Mouse (Mus musculus) adrenal gland, postnatal 10 days (tissue): ENCODE results near the gene Elk4. TPM values are rescaled to one million over a fixed set of nuclear protein-coding genes. Genes with fewer than 3 reads are reported as not detected.

ENCODE experiments used
- DNase-seq: peaks from one replicate; pipeline ENCODE4 v3.0.0; 2021; ENCODE audit warnings: mixed read lengths
- total RNA-seq, 2 experiments: library from RNA; stranded (reverse); gene quantifications; 2 replicates each; pipeline ENCODE4 v1.2.3; 2021

Elk4 gene
- total RNA-seq, 2 experiments from 2014 or later, result 115 to 128 TPM

DNA sequence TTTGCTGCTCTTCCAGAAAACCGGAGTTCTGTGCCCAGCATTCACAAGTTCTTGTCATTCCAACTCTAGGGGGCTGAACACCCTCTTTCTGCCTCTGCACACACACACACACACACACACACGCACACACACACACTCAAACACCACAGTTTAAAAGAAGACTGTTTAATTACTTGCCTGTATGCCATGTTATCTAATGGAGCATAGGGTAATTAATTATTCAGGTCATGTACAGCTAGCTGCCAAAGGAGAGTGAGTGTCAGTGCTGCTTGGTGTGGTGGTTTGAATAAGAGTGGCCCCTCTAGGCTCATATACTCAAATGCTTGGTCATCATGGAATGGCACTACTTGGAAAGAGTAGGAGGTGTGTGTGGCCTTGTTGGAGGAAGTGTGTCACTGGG, 23.6 kb upstream of the Elk4 start:
- no peak for DNase-seq

DNA sequence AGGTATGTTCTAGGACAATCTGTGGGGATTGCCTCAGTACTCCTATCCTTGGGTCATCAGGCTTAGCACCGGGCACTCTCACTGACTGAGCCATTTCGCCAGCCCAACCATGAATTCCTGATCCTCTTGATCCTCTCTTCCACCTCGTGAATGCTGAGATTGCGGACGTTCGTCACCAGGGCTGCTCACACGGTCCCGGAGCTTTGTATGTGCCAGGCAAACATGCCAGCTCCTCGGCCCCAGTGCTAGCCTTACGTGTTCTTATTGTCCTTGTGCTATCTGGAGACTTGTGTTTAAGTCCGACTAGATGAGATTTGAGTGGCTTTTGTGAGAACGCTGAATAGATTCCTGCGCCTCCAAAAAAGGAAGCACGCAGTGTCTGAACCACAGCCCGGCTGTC, 20.0 kb upstream of the Elk4 start:
- DNase-seq, result no peak

DNA sequence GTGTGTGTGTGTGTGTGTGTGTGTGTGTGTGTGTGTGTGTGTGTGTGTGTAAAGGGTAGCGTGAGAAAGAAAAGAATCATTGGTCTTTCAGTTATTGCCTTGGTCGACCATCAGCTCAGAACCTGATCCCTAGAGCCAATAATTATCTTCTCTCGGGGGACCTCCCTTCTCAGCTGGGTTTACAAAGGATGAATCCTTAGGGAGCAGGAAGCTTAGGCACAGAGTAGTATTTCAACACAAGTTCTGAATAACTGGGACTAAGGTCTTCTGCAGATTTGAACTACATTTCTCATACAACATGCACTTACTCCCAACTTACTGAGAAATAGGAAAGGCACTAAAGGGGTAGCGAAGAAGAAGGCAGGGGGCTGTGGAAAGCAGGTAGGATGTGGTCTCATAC, 17.9 kb upstream of the Elk4 start:
- no peak for DNase-seq

DNA sequence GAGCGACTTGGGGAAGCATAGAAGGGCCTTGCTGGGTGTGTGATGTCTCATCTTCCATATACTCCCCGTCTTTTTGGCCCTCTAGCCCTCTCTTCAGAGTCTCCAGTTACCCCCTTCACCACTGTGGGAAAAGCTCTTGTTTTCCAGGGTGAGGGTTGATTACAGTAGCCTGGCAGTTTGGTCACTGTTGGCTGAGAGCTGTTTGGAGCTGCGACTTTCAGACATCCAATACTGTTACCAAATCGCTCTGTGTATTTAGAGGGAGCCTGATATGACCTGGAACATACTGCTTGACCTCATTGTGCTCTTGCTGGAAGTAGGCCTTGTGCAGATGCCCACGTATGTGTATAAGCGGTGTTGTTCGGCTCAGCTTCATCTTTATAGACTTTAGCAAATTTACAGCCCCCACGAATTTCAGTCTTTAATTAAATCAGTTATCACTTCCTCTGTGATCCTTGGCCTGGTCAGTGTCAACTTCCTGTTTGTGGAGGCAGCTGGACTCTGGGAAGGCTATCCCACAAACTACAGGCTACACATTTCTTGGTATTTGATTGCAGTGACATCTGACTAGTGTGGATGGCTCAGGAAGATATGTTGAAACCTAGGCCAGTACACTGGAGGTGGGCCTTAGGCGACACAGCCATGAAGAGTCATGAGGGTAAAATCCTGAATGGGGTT, 17.2 kb upstream of the Elk4 start:
- no peak for DNase-seq

DNA sequence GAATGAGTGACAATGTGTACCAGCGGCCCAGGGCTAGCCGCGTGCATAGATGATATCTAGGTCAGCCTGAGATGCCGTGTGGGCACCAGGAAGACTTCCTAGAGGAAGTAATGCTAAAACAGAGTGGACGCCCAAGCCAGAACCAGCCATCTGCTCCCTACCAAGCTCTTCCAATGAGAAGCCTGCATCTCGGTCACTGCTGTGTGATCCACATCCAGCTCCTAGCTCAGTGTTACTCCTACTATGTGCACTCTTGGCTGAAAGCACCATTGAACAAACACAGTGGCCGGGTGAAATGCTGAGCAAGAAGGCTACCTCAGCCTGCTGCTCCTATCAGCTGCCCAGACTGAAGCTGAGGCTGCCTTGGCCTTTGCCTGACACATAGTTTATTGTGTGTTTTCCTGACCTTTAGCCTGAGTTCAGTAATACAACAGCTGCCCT, 14.8 kb upstream of the Elk4 start:
- peak; percentile 57 for DNase-seq

DNA sequence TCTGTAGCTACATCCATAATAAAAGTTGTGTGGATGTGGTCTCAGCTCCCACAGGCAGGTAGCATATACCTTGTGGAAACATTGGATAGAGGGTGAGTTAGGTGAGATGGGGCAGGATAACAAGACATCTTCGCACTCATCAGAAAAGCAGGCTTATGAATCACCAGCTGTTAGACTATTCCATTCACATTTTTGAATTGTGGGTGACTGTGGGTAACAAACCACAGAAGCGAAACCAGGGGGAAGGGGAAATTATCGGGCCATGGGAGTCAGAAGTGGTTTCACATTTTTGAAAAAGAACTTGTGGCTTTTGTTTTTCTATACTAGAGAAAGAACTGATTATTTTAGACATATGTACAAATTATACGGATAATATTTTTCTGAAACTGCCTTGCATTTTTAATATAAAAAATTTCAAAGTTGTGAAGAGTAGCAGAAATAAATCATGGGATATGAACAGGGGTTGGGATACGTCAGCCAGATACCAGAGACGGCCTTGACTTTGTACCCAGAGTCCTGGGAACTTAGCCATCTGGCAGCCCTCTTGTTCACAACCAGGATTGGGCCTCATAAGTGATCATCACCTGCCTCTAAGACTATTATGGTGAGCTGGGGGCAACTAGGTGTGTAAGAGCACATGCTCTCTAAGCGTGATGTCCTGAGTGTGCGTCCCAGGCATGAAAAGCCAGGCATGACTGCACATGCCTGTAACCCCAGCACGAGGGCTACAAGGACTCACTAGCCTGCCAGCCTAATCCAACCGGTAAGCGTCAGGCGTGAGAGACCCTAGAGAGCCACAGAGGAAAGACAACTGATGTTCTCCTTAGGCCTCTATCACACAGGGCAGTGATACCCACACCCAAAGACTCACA, 14.0 kb upstream of the Elk4 start:
- peak; percentile 80 for DNase-seq

DNA sequence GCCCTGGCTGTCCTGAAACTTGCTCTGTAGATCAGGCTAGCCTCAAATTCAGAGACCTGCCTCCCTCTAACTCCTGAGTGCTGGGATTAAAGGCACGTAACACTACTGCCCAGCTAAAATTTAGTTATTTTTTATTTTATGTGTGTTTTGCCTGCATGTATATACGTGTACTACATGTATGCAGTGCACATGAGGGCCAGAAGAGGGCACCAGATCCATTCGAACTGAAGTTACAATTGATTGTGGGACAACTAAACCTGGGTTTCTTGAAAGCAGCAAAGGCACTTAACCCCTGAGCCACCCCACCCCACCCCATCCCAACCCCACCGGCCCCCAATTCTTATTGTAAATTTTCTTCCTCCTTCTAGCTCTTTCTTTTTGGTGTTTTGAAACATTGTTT, 12.3 kb upstream of the Elk4 start:
- DNase-seq, result peak; percentile 76

DNA sequence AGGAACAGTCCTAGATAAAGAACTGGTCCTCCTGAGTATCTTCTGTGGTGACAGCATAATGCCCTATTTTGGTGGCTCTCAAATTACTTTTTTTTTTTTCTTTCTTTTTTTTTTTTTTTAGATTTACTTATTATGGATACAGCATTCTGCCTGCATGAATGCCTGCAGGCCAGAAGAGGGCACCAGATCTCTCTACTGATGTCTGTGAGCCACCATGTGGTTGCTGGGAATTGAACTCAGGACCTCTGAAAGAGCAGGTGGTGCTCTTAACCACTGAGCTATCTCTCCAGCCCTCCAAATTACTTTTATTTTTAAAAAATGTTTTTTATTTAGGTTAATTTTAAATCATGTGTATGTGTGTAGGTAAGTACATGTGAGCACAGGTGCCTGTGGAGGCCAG, 6.9 kb upstream of the Elk4 start:
- DNase-seq, result no peak

DNA sequence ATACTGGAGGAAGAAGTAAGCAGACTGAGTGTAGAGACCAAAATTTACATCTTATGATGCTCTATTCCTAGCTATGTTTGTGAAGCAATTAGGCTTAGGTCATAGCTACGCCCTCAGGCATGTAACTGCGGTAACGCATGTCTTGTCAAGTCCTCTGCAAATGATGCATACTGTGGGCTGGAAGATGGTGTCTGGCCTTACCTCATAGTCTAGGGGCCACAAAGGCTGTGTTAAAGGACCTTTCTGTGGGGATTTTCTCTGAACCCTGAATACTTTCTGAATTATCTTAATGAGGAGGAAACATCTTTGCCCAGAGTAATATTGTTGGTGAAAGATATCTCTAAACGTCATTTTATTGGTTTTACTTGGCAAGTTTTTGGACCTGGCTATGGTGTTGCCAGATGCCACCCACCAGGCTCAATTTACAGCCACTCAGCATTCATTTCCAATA, 5.5 kb upstream of the Elk4 start:
- DNase-seq, result no peak

DNA sequence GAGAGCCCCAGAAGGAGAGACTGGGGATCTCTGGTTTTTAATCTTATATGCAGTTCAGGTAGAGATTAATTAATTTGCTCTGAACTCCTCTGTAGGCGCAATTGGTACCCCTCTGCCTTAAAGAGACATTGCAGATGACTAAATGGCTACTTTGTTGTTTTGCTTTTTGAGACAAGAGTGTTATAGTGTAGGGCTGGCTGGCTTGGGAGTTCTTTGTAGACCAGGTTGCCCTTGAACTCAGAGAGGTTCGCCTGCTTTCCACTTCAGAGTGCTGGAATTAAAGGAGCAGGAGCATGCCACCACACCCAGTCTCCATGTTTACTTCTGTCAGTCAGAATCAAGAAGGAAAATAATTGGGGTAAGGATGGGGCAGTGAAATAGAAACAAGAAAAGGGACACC, 4.3 kb upstream of the Elk4 start:
- DNase-seq, result no peak

DNA sequence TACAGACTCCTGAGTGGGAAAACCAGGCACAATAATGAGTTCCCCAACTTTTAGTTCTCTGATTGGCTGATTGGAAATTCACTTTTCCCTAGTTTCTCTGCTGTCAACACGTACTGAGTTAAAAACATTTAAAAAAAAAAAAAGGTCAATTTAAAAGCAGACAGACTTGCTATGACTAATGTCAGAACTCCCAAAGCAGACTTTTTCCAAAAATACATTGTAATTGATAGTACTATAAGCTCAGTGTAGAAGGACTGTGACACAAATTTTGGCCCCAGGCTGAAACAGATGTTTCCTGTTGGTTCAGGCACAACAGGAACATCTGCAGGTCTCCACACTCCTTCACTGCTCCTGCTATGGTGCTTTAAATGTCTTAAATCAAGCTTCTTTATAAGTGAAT, 3.6 kb upstream of the Elk4 start:
- DNase-seq, result no peak

DNA sequence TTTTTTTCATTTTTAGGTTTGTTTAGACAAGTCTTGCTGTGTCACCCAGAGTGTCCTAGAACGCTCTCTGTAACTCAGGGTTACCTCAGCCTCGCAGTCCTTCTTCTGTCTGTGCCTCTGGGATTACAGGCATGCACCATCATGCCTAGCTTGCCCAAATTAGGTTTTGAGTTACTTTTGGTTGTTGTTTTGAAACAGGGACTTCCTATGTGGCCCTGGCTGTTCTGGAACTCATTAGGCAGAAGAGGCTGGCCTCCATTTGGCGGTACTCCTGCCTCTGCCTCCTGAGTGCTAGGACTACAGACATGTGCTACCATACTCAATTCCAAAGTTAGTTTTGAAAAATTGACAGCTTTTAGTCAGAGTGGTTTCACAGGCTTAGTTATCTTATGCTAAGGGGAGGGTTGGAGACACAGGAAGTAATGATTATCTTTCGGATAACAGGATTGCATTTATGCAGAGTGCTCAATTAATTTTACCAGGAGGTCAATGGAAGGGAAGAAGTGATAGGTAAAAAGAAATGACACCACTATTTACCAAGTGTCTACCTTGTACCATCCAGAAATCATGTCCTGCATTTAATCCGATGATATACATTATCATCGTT, 2.7 kb upstream of the Elk4 start:
- DNase-seq, result no peak

DNA sequence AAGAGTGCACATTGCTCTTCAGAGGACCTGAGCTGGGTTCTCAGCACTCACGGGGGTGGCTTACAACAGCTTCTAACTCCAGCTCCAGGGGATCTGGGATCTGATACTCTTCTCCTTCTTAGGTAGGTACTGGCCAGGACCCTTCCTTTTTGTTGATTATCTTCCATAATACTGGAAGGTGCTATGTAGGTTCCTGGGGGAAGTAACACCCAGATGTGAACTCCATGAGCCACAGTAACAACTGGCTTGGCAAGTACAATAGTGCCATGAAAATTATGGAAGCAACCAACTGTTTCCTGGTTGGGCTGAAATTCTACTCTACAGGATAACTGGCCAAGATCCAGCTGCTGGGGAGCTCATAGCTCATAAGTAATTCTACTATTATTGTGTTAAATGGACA, 1.9 kb upstream of the Elk4 start:
- no peak for DNase-seq

DNA sequence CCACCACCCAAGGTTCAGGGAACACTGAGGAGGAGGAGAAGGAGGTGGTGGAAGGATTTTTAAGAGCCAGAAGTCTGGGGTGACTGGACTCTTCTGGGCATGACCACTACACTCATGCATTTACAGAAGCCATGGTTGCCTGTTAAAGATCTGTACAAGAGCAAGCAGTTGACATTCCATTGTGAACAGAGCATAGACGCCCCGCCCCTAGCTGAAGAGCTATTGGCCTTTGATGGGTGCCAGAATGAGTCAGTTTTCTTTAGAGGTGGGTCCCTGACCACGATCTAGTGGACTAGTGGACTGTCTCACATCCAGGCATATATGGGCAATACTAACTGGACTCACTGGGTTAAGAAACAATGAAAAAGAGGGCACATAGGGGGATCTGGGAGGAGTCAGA, 1.4 kb upstream of the Elk4 start:
- DNase-seq, result no peak

DNA sequence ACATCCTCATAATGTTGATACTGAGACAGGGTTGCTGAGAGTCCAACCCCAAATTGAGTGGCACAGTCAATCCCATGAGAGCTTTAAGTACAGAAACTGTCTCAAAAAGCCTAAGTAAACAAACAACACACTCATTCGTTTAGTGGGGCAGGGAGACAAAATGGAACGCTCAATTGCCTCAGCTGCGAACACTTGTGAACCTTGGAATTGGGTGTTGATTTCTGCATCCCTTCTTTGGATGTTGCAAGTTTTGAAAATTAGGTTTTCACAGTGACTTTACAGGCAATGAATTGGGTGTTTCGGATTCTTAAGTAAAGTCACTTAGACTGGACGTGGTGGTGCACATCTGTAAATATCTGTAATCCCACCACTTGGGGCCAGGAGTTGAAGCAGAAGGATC, 686 bp upstream of the Elk4 start:
- DNase-seq, result no peak

DNA sequence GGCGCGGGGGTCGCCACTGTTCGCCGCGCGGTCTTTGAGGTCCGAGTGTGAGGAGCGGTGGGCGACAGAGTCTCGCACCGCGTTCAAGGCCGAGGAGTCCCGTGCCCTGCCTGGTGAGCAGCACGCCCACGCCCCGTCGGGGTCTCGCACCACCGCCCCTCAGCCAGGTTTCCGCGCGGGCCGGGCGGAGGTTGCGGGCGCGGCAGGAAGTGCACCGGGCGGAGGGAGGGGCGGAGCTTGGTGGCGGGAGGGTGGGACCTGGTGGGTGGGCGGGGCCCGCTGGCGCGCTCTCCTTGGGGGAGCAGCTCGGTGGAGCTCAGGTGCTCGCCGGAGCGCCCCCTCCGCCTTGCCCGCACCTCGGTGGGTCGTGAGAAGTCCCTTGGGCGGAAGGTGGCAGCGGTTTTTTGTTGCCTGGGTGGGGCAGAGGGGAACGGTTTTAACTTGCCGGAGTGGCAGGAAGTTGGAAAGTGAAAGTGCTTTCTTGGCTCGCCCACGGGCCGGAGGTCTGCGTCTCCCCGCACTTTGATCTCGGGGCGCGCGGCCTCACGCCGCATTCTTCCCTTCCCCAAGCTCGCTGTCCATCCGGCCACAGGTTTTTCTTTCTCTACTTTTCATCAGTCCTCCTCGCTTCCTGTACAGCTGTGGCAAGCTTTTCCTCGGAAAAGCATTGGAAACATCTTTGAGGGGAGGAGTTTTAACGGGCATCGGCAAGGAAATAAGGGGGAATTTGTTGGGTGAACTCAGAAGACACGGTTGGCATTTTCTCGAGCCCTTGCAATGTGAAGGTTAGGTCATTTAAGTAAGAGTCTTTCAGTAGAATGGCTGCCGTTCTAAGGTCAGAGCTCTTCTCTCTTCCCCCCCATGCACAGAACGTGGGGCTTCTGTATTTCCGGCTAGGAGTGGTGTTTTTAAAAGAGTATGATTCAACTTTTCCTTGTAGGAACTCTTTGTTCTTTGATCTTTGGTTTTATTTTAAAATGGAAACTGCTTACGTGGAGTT, 721 bp downstream of the Elk4 start:
- DNase-seq, result peak; percentile 93

DNA sequence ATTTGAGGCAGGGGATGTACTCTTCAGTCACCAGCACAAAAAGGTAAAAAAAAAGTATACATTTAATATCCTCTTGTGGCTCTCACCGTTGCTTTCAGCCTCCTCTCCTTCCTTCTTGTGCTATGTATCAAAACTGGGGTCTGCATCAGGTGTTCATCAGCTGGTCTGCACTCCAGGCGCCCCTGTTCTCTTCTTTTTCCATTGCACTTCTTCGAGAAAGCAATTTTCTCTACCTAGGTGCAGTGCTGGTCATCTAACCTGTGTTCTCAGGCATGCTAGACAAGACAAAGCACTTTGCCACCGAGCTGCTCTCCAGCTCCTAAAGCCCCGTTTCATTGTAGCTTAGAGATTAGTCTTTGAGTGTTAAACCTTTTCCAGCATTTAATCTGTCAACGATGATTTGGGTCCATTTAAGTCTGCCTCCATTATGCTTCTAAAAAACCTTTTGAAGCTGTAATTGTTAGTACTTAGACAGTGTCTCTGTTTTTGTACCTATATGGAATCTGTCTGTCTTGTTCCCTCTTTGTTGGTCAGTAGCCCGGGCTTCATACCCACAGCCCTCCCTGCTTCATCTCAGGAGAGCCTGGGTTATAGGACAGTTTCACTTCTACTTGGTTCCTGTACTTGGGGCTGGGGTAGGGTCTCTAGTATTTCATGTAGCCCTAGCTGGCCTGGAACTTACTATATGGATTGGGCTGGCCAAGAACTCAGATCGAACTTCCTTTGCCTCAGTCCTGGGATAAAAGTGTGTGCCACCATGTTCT, 1.7 kb downstream of the Elk4 start:
- DNase-seq, result no peak

DNA sequence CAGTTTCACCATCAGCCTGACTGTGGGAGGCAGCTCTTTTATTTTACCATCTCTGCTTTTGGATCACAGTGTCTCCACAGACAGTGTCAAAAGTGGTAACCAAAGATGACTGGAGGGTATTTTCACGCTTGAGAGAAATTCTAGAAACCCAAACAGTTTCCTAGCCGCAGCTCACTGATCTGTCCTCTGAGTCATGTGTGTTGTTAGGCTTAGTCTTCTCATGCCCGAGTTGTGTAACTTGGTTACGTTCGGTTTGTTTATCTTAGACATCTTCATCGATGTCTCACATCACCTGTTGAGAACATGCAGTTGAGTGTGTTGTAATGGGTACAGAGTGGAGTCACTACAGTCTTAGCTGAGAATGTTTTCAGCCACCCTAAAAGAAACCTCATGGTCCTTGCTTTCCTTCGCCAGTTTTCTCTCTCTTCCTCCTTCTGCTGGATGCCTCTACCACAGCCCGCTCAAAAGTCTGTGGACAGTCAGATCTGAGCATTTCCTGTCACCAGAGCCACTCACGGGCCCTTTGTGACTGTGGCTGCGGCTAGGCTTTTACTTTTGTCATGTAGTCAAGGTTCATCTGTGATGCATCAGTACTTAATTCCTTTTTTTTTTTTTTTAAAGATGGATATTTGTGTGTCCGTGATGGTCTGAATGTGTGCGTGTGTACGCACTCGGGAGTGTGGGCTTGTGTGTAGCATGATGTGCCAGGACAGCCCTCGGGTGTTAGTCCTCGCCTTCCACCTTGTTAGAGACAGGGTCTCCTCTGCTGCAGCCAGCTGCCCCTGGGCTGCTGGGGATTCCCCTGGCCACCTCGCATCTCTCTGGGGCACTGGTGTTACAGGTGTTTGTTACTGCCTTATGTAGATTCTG, 3.5 kb downstream of the Elk4 start:
- DNase-seq, result no peak

DNA sequence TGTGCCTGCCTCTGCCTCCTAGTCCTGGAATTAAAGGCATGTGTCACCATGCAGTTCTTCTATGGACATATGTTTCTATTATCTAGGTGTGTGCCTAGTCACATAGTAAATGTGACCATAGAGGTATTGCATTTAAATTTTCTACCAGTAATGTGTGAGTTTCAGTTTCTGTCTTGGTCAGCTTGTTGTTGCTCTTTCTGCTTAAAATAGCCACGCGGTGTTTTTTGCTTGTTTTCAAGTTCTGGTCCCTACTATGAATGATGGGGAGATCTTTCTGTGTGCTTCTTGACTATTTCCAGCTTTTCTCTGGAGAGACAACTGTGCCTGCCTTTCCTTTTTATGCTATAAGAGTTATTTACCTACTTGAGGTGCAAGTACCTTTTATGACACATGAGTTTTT, 4.4 kb downstream of the Elk4 start:
- DNase-seq, result no peak

DNA sequence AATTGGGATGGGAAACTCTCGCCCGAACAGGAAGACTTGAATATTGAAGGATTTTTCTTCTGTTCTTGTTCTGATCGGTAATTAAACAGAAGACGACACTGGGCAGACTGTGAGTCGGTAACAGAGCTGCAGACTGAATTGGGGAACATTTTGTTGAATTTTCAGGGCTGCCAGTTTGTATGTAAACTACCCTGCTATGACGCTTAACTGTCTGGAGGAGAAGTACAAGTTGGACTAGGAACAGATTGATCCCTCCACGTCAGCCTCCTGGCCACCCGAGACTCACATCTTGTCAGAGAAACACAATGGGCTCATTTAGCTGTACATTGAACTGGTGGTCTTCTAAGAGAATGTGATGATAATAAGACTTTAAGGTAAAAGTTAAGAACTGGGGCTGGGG, 5.5 kb downstream of the Elk4 start:
- DNase-seq, result no peak
